Mouse (Mus musculus) layer of hippocampus, adult 2 months (tissue): ENCODE data around the gene Dnajc5. TPM values are rescaled to one million over a fixed set of nuclear protein-coding genes. Genes with fewer than 3 reads are reported as not detected.
"Not testable (repeated sequence)": the region's sequence is repeated elsewhere in the genome, so short reads cannot be mapped to it uniquely, and the experiment has no call there.

Experiments used
- DNase-seq, 2 experiments: peaks; one replicate each; pipeline ENCODE4 v3.0.0; 2022; ENCODE audit warnings: low spot score in 2 of 2
- H3K27ac ChIP-seq: fragments of 200-600 bp; 2 replicates; pipeline ENCODE4 v1.8.1; 2022
- H3K4me3 ChIP-seq: fragments of 200-600 bp; 2 replicates; pipeline ENCODE4 v1.8.1; 2022; ENCODE audit warnings: mild to moderate bottlenecking
- CTCF ChIP-seq: fragments of 200-600 bp; conservative IDR thresholded peaks from 2 replicates; pipeline ENCODE4 v1.8.1; 2022; ENCODE audit warnings: antibody characterized with exemption, mild to moderate bottlenecking, moderate library complexity
- total RNA-seq, 2 experiments: library from RNA; stranded (reverse); gene quantifications; 2 replicates each; pipeline ENCODE4 v1.2.3; 2021

Dnajc5 gene
- total RNA-seq, 2 experiments from 2014 or later = 259 to 279 TPM

DNA sequence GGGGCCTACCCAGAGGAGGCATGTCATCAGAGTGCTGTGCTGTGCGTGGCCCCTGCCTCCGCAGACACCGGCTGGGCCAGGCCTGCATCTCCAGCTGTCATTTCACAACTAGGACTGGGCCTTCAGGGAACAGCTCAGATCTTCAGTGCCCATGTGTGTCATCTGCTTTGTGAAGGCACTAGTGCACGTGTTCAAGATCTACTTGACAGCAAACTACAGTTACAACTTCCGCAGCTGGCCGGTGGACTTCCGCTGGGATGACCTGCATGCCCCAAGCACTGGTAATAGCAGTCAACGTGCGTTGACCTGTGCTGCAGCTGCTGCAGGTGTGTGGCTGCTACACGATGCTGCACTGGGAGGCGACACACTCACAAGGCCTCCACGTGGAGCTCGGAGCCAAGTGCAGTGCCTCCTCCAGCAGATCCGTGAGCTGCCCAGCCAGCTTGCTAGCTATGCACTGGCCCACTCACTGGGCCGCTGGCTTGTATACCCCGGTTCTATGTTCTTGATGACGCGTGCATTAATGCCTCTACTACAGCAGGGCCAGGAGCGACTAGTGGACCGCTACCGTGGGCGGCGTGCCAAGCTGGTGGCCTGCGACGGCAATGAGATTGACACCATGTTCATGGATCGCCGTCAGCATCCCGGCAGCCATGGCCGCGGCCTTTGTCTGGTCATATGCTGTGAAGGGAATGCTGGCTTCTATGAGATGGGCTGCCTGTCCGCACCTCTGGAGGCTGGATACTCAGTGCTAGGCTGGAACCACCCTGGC is 26.9 kb upstream of the Dnajc5 start, which contains the start of gene Abhd16b:
Gene Abhd16b (plus strand): TSS at position 51 of the 772 bp plus-strand sequence.
- no peak for DNase-seq
- Histone ChIP-seq H3K27ac (no peak within 1 kb of the TSS), H3K4me3 (no peak within 1 kb of the TSS)
- TF ChIP-seq CTCF = no peak

DNA sequence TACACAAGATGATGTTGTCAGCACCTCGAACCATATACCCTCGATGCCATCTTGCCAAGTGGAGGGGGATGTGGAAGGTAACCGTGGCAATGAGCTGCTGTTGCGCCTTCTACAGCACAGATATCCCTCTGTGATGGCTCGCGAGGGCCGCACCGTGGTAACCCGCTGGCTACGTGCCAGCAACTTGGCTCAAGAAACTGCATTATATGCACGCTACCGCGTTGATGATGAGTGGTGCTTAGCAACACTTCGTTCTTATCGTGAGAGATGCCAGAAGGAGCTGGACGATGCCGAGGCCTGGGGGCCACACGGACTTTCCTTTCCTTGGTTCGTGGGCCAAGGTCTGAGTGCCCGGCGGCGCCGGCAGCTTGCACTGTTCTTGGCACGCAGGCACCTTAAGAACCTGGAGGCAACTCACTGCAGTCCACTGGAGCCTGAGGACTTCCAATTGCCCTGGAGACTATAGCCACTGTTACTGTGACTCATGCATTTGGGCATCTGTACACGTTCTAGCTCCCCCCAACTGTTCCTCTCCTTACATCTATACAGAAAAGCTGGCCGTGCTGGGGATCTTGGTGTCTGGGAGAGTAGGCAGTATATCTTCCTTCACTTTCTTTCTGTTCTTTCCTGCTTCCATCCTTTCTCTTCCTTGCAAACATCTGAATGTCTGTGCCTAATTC is 25.9 kb upstream of the Dnajc5 start:
- Histone ChIP-seq H3K27ac (no peak overlapping the region), H3K4me3 (no peak overlapping the region)
- no peak for DNase-seq
- no peak for TF ChIP-seq CTCF

DNA sequence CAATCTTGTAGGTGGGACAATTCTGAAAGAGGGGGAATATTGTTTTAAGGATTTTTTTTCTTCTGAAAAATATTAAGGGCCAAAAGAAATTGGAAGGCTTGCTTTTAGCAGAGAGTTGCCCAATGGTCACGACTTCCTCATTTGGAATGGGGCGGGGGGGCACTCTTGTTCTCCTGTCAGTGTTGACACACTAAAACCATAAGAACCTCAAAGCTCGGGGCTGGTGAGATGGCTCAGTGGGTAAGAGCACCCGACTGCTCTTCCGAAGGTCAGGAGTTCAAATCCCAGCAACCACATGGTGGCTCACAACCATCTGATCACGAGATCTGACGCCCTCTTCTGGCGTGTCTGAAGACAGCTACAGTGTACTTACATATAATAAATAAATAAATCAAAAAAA is 24.4 kb upstream of the Dnajc5 start:
- H3K4me3 ChIP-seq, H3K27ac ChIP-seq, DNase-seq: not testable (repeated sequence)

GRCm38 (mm10) chr2:181496281-181496680 is 24.0 kb upstream of the Dnajc5 start:
- TF ChIP-seq CTCF = peak; percentile 79
- H3K4me3 ChIP-seq = peak overlapping the region; percentile 95
- peak; percentile 19 to 29 for DNase-seq
- H3K27ac ChIP-seq = peak overlapping the region; percentile 95

DNA sequence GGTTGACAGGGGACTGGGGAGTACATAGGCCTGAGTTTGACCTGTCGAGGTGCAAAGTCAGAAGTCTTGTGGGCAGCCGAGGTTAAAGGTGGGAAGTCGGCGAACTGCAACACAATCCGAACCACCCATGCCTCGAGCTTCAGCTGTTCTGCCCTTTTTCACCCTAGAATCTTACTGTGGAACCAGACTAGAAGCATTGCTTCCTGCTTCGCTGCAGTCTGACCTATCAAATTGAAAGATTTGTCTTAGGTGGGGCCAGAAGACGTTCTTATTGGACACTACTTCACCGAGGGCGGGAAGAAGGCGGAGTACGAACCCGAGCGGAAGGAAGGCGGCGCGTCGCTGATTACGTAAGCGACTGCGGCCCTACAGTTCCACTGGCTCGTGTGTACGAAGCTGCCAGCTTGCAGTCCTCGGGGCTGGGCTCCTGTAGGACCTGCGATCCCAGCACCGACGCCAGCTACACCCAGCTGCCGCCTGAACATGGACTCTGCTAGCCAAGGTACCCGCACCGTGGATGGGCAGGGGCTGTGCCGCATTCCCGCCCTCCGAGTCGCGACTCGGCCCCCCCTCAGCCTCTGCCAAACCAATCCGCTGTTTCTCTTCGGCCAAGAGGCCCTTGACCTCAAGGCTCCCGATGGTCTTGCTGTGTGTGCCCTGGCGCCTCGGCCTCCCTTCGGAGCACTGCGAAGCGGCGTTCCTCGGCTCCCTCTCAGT is 23.3 kb upstream of the Dnajc5 start, which contains the start of gene Tpd52l2:
Gene Tpd52l2 (plus strand): TSS at position 312 of the 717 bp plus-strand sequence.
- no peak for TF ChIP-seq CTCF
- Histone ChIP-seq H3K4me3 (peak within 1 kb of the TSS; percentile 95), H3K27ac (peak within 1 kb of the TSS; percentile 95)
- DNase-seq = peak; percentile 91 to 95

GRCm38 (mm10) chr2:181497548-181497875 is 22.8 kb upstream of the Dnajc5 start:
- Histone ChIP-seq H3K4me3 (peak overlapping the region; percentile 95), H3K27ac (peak overlapping the region; percentile 95)
- DNase-seq = no peak
- TF ChIP-seq CTCF = no peak

- no peak for DNase-seq
- Histone ChIP-seq H3K4me3 (no peak overlapping the region), H3K27ac (no peak overlapping the region)
- no peak for TF ChIP-seq CTCF
Observed at GRCm38 (mm10) chr2:181498644-181499043, 21.6 kb upstream of the Dnajc5 start.

DNA sequence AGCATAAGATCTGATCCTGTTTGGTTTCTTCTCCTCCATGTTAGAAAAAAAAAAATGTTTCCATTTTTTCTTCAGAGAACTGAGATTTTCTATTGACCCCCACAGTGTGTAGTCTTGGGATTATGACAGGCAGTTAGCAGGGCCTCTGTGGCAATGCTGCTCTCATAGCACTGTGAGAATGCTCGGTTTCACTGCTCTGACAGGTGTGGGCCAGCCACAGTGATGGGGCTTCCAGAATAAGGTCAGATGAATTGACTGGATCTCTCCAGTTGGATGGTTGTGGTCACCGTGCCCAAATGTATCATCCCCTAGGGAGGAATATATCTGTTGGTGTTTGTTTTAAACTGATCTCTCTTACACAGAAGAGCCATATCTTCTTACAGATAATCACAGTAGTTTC is 11.1 kb upstream of the Dnajc5 start:
- H3K4me3 ChIP-seq = no peak overlapping the region
- no peak for TF ChIP-seq CTCF
- H3K27ac ChIP-seq = no peak overlapping the region
- DNase-seq = no peak

GRCm38 (mm10) chr2:181511231-181511630 is 9.1 kb upstream of the Dnajc5 start:
- no peak for TF ChIP-seq CTCF
- no peak overlapping the region for H3K27ac ChIP-seq
- DNase-seq = no peak
- H3K4me3 ChIP-seq = no peak overlapping the region

DNA sequence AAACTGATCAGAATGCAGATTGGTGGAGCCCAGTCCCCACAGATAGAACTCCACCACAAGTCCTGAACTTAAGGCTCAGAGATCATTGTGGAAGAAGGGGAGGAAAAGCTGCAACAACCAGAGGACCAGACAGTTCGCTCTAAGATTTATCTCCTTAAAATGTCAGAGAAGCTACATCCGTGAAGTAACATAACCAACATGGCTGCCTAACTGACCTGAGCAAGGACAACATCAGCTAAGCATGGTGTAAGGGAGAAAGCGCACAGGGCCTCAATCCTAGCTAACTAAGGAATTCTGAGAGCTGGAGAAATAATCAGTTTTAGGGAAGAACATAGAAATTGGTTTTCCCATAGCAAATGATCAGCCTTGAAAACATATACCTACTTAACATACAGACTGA is 1.1 kb upstream of the Dnajc5 start:
- peak overlapping the region; percentile 98 for H3K27ac ChIP-seq
- DNase-seq = no peak
- TF ChIP-seq CTCF = no peak
- H3K4me3 ChIP-seq = peak overlapping the region; percentile 86

DNA sequence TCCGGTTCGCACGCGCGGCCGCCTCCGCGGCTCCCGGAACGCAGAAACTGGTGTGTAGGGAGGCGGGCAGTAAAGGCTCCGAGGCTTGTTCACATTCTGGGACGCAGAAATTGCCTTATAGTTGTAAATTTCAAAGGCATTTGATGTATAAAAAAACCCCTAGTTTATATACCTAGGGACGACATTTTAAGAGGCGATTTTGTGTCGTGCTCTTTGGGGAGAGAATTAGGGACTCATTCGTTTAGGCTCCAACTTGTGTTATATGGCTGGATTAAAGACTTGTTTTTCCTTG is 597 bp downstream of the Dnajc5 start:
- no peak for TF ChIP-seq CTCF
- peak overlapping the region; percentile 86 for H3K4me3 ChIP-seq
- no peak for DNase-seq
- H3K27ac ChIP-seq = peak overlapping the region; percentile 98

DNA sequence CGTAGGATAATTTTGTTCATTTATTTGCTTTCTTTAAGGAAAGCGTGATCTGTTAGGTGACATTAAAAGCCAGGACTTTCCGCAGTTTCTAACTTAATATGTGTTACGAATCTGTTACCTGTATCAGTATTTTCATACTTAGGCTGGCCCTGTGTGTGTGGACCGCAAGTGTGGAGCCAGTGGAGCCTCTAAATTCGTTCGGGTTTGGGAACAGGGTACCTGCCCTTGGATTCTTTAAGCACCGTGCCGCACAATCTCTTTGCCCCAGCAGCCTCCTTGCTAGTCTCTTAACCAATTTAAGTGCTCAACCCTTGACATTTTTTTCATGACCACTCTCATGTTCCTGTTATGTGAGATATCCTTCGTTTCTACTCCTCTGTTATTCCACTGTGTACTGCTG is 1.2 kb downstream of the Dnajc5 start:
- no peak for TF ChIP-seq CTCF
- DNase-seq = no peak
- Histone ChIP-seq H3K27ac (peak overlapping the region; percentile 98), H3K4me3 (peak overlapping the region; percentile 86)

GRCm38 (mm10) chr2:181522811-181523210 is 2.5 kb downstream of the Dnajc5 start:
- no peak for DNase-seq

More at GRCm38 (mm10) chr2:181522811-181523210, 2.5 kb downstream of the Dnajc5 start:
- Histone ChIP-seq H3K4me3 (0 out of 2 replicates have a peak overlapping the region, but pooled peaks have one; percentile 6), H3K27ac (no peak overlapping the region)
- TF ChIP-seq CTCF = peak; percentile 87
